Mouse (Mus musculus) MEL (cell line): ENCODE data around the gene Ttc36.

Experiments used
- CTCF ChIP-seq, 3 experiments: IDR thresholded peaks in 2 of 3; conservative IDR thresholded peaks in 1 of 3; 2 replicates each; pipeline ENCODE4 v1.5.1; 2011 to 2012; ENCODE audit warnings: low read length in 3 of 3, low read depth in 2 of 3, mild to moderate bottlenecking in 2 of 3, improper control_type of control experiment in 1 of 3, inconsistent platforms in 1 of 3, mixed read lengths in 1 of 3, moderate library complexity in 1 of 3; ENCODE audit not compliant: control insufficient read depth in 1 of 3, insufficient read depth in 1 of 3, poor library complexity in 1 of 3, severe bottlenecking in 1 of 3
- MEF2A ChIP-seq: IDR thresholded peaks from 2 replicates; pipeline ENCODE4 v1.6.1; 2014; ENCODE audit warnings: low read depth, mild to moderate bottlenecking, inconsistent platforms, low read length, improper control_type of control experiment; ENCODE audit not compliant: poor library complexity, insufficient replicate concordance, severe bottlenecking; ENCODE audit errors: extremely low read depth
- MYB ChIP-seq: IDR thresholded peaks from 2 replicates; pipeline ENCODE4 v1.6.1; 2011; ENCODE audit warnings: mild to moderate bottlenecking, low read depth, low read length, improper control_type of control experiment
- SIN3A ChIP-seq: IDR thresholded peaks from 2 replicates; pipeline ENCODE4 v1.6.1; 2012; ENCODE audit warnings: low read length, improper control_type of control experiment, inconsistent platforms

GRCm38 (mm10) chr9:44847446-44847845, 44.6 kb upstream of the Ttc36 start:
- TF ChIP-seq SIN3A, result no peak
- no peak for TF ChIP-seq CTCF (IDR thresholded peaks at IDR 0.05 in 2 of 3, conservative IDR thresholded peaks at IDR 0.05 in 1 of 3; ENCODE audit: control insufficient read depth in 1 of 3, insufficient read depth in 1 of 3, low read depth in 2 of 3, low read length in 3 of 3, poor library complexity in 1 of 3, severe bottlenecking in 1 of 3)
- no peak for TF ChIP-seq MEF2A
- TF ChIP-seq MYB, result no peak
